Mouse (Mus musculus) intestine, embryonic 16.5 days (tissue): ENCODE measurements around the gene Foxj1. TPM values are rescaled to one million over a fixed set of nuclear protein-coding genes. Genes with fewer than 3 reads are reported as not detected.
A peak's percentile ranks its signal among the peaks of the same experiment; 100 is the strongest.

Source experiments
- ATAC-seq: fragments of 200-750 bp; cut with Nextera tagmentation; 2 replicates; pipeline ENCODE4 v1.8.0; 2017; ENCODE audit warnings: moderate TSS enrichment, moderate library complexity
- H3K27ac ChIP-seq: fragments of 300-500 bp; sonication (generic); 2 replicates; pipeline ENCODE4 v1.5.1; 2014; ENCODE audit warnings: mild to moderate bottlenecking, low read length
- H3K27me3 ChIP-seq: fragments of 300-500 bp; sonication (generic); replicated peaks from 2 replicates; pipeline ENCODE4 v1.6.1; 2014; ENCODE audit warnings: low read length, control low read depth, mixed read lengths; ENCODE audit not compliant: control insufficient read depth, insufficient read depth
- H3K36me3 ChIP-seq: fragments of 300-500 bp; sonication (generic); 2 replicates; pipeline ENCODE4 v1.6.1; 2014; ENCODE audit warnings: low read length, control low read depth; ENCODE audit not compliant: control insufficient read depth, insufficient read depth
- H3K4me1 ChIP-seq: fragments of 300-500 bp; sonication (generic); 2 replicates; pipeline ENCODE4 v1.6.1; 2014; ENCODE audit warnings: low read length, control low read depth, mixed read lengths; ENCODE audit not compliant: control insufficient read depth, insufficient read depth
- H3K4me2 ChIP-seq: fragments of 300-500 bp; sonication (generic); 2 replicates; pipeline ENCODE4 v1.6.1; 2014; ENCODE audit warnings: low read depth, low read length, control low read depth
- H3K4me3 ChIP-seq: fragments of 300-500 bp; sonication (generic); 2 replicates; pipeline ENCODE4 v1.5.1; 2014; ENCODE audit warnings: mild to moderate bottlenecking, low read length
- H3K9ac ChIP-seq: fragments of 300-500 bp; sonication (generic); 2 replicates; pipeline ENCODE4 v1.6.1; 2014; ENCODE audit warnings: low read depth, low read length
- H3K9me3 ChIP-seq: fragments of 300-500 bp; sonication (generic); 2 replicates; pipeline ENCODE4 v1.6.1; 2016; ENCODE audit warnings: low read length, control low read depth; ENCODE audit not compliant: control insufficient read depth
- WGBS: fragments of 180-500 bp; shearing (Covaris S2); extraction: QIAGEN DNeasy Blood & Tissue Kit; methylation state at CpG from one replicate; pipeline ENCODE4 v1.1.7; 2014; 5-methylcytosine and 5-hydroxymethylcytosine counted together
- polyA plus RNA-seq: library from polyadenylated mRNA; unstranded; fragments of >200 nt; fragmentation: Nextera tagmentation; extraction: Ambion mirVana; gene quantifications from 2 replicates; pipeline ENCODE4 v1.2.1, GENCODE M21; 2015

Gene Foxj1
- polyA plus RNA-seq, 1 experiment from 2014 or later = 0.27 TPM

- Histone ChIP-seq H3K4me2 (no peak overlapping the region), H3K36me3 (peaks cover 8% of the 10 kb centered on the region), H3K27ac (no peak overlapping the region), H3K9ac (no peak overlapping the region), H3K4me1 (0 out of 2 replicates have a peak, but pooled peaks cover 2% of the 10 kb centered on the region), H3K4me3 (no peak overlapping the region), H3K9me3 (0 out of 2 replicates have a peak, but pooled peaks cover 3% of the 10 kb centered on the region), H3K27me3 (no peaks in the 10 kb centered on the region)
- WGBS = 72% methylated on average over 8 of the region's 8 CpGs
- ATAC-seq = no peak
Measured at GRCm38 (mm10) chr11:116353535-116353934, 18.3 kb upstream of the Foxj1 start.

GRCm38 (mm10) chr11:116351294-116351693 is 16.1 kb upstream of the Foxj1 start:
- H3K4me1 ChIP-seq = 0 out of 2 replicates have a peak, but pooled peaks cover 2% of the 10 kb centered on the region
- H3K9ac ChIP-seq = no peak overlapping the region
- 76% methylated on average over 5 of the region's 5 CpGs for WGBS
- 0 out of 2 replicates have a peak, but pooled peaks cover 3% of the 10 kb centered on the region for H3K9me3 ChIP-seq
- no peaks in the 10 kb centered on the region for H3K27me3 ChIP-seq
- H3K27ac ChIP-seq = no peak overlapping the region
- H3K36me3 ChIP-seq = peaks cover 8% of the 10 kb centered on the region
- no peak overlapping the region for H3K4me3 ChIP-seq
- 0 out of 2 replicates have a peak, but pooled peaks have one; percentile 26 for ATAC-seq
- H3K4me2 ChIP-seq = no peak overlapping the region

GRCm38 (mm10) chr11:116347955-116348354 is 12.8 kb upstream of the Foxj1 start:
- Histone ChIP-seq H3K4me2 (no peak overlapping the region), H3K4me3 (no peak overlapping the region), H3K27ac (no peak overlapping the region), H3K36me3 (peaks cover 3% of the 10 kb centered on the region; the same call in 1 of the 2 replicates), H3K9ac (no peak overlapping the region), H3K27me3 (no peaks in the 10 kb centered on the region), H3K9me3 (no peaks in the 10 kb centered on the region), H3K4me1 (no peaks in the 10 kb centered on the region)
- 73% methylated on average over 5 of the region's 5 CpGs for WGBS
- ATAC-seq = no peak

GRCm38 (mm10) chr11:116347012-116347411 is 11.8 kb upstream of the Foxj1 start:
- ATAC-seq = no peak
- WGBS = 84% methylated on average over 7 of the region's 7 CpGs

GRCm38 (mm10) chr11:116342069-116342791 is 7.0 kb upstream of the Foxj1 start:
- Histone ChIP-seq H3K4me3 (no peak overlapping the region), H3K27me3 (no peaks in the 10 kb centered on the region), H3K4me2 (no peak overlapping the region), H3K4me1 (no peaks in the 10 kb centered on the region; the same call in 1 of the 2 replicates), H3K9ac (no peak overlapping the region), H3K36me3 (no peaks in the 10 kb centered on the region), H3K27ac (no peak overlapping the region), H3K9me3 (no peaks in the 10 kb centered on the region)
- 58% methylated on average over 25 of the region's 25 CpGs for WGBS
- ATAC-seq = no peak

More at GRCm38 (mm10) chr11:116347012-116347411, 11.8 kb upstream of the Foxj1 start:
- Histone ChIP-seq H3K36me3 (peaks cover 3% of the 10 kb centered on the region; the same call in 1 of the 2 replicates), H3K4me3 (no peak overlapping the region), H3K9me3 (no peaks in the 10 kb centered on the region), H3K9ac (no peak overlapping the region), H3K27ac (no peak overlapping the region), H3K27me3 (no peaks in the 10 kb centered on the region), H3K4me1 (no peaks in the 10 kb centered on the region), H3K4me2 (no peak overlapping the region)

- ATAC-seq = no peak
Measured at GRCm38 (mm10) chr11:116337531-116337930, 2.3 kb upstream of the Foxj1 start.

GRCm38 (mm10) chr11:116337000-116337399 is 1.8 kb upstream of the Foxj1 start:
- Histone ChIP-seq H3K9me3 (no peaks in the 10 kb centered on the region), H3K27ac (no peak overlapping the region), H3K4me1 (peaks cover 32% of the 10 kb centered on the region), H3K9ac (no peak overlapping the region), H3K4me3 (no peak overlapping the region), H3K27me3 (peaks cover 15% of the 10 kb centered on the region), H3K4me2 (no peak overlapping the region), H3K36me3 (no peaks in the 10 kb centered on the region)
- 47% methylated on average over 12 of the region's 12 CpGs for WGBS
- no peak for ATAC-seq

More at GRCm38 (mm10) chr11:116337531-116337930, 2.3 kb upstream of the Foxj1 start:
- Histone ChIP-seq H3K9me3 (no peaks in the 10 kb centered on the region), H3K27ac (no peak overlapping the region), H3K4me3 (no peak overlapping the region), H3K9ac (no peak overlapping the region), H3K4me2 (no peak overlapping the region), H3K36me3 (no peaks in the 10 kb centered on the region), H3K27me3 (peaks cover 15% of the 10 kb centered on the region), H3K4me1 (peaks cover 27% of the 10 kb centered on the region)
- 77% methylated on average over 6 of the region's 6 CpGs for WGBS

GRCm38 (mm10) chr11:116336393-116336792 is 1.2 kb upstream of the Foxj1 start:
- Histone ChIP-seq H3K27ac (no peak overlapping the region), H3K4me3 (no peak overlapping the region), H3K9me3 (no peaks in the 10 kb centered on the region), H3K27me3 (peaks cover 15% of the 10 kb centered on the region), H3K9ac (no peak overlapping the region), H3K4me2 (no peak overlapping the region), H3K4me1 (peaks cover 36% of the 10 kb centered on the region), H3K36me3 (no peaks in the 10 kb centered on the region)
- ATAC-seq = no peak
- WGBS = 84% methylated on average over 4 of the region's 4 CpGs

- ATAC-seq = no peak
- WGBS = 9% methylated on average over 26 of the region's 26 CpGs
- peak overlapping the region; percentile 70 for H3K4me3 ChIP-seq
- peaks cover 40% of the 10 kb centered on the region for H3K4me1 ChIP-seq
- H3K9me3 ChIP-seq = no peaks in the 10 kb centered on the region
- H3K9ac ChIP-seq = peak overlapping the region; percentile 56
- H3K27ac ChIP-seq = no peak overlapping the region; the same call in 1 of the 2 replicates
- no peaks in the 10 kb centered on the region for H3K36me3 ChIP-seq
- peaks cover 15% of the 10 kb centered on the region for H3K27me3 ChIP-seq
- H3K4me2 ChIP-seq = peak overlapping the region; percentile 100
Measured at GRCm38 (mm10) chr11:116334417-116334782, 799 bp downstream of the Foxj1 start.
